Mouse (Mus musculus): ENCODE measurements at regions not wholly inside any gene's neighbourhood (a gene's known extent, or its start where the extent isn't known, plus 50 kb on each side); places are given as distances from the start of the nearest gene placed in this dataset.

DNA sequence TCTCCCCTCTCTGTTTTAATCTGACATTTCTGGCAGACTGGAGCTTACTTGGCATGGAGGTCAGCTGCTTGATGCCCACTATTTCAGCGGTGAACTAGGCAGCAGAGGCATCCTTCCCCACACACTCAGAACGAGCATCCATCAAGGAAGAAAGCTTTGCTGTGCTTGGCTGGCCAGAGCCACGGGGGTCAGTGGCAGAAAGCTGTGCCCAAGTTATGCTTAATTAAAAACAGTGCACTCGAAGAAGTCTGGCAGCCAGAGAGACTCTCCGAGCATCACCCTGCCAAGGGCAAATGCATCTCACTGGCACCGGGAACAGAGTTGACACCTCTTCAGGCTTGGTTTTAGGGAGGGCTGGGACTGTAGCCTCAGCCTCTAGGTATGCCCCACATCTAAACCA is 168.3 kb downstream of the Gm45692 start:
- no peak for DNase-seq (ENCODE audit: low read depth)

- DNase-seq (ENCODE audit: low read depth) = no peak
Measured at GRCm38 (mm10) chr8:26288163-26288562, 168.8 kb downstream of the Gm45692 start.

DNA sequence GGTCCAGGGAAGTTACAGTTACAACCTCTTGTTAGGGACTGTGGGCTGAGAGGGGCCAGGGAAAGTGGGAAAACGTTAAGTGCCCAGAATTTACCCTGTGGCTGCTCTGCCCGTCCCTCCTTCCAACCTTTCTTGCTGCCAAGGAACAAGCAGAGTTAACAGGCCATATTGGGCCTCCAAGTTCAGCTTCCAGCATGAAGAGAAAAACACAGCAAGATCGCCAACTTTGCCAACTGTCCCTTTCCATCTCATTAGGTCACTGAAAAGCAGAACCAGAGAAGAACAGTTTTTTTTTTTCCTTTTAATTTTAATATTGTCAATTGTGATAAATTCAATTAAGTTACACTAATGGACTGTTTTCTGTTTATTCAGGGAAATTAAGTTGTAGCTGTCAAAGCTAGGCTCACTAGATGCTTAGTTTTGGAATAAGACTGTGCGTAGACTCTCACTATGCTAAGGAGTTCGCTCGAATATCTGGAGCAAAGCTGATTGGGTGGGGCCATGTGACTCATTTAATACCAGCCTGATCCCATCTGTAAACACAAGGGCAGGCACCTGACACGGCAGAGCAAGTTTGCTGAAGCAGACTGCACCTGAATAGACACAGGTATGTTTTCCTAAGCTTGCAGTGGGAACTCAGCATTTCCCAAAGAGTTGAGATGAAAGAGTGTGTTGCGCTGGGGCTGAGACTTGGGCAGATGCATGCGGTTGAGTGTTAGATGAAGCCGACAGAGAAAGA is 178.9 kb downstream of the Gm45692 start:
- no peak for DNase-seq (ENCODE audit: low read depth)

DNA sequence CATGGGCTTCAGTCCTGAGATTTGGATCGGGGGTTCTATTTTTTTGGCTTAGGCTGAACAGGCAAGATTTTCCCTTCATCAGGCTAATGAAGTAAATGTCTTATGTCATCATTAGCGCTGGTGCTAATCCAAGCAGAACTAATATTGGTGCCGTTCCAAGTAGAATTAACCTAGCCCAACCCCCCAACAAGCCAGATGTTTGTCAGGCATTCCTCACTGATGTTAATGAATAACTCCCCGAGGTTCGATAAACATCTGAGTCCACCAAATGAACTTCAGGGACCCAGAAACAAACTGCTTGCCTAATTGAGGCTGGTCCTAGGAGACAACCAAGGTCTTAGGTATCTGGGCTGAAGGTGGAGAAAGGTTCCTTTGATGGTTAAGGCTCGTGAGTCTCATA is 180.9 kb downstream of the Gm45692 start:
- no peak for DNase-seq (ENCODE audit: low read depth)

DNA sequence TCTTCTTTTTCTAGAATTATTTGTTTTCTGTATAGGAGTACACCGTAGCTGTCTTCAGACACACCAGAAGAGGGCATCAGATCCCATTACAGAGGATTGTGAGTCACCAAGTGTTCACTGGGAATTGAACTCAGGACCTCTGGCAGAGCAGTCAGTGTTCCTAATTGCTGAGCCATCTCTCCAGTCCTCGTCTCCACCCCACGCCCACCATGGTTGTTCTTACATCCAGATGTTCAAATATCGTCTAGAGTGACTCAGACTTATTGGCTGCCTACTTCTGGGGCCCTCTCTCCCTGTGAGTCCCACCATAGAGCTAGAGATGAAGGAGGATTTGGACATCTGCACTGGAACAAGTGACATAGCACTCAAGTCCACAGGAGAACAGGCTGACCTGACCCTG is 182.6 kb downstream of the Gm45692 start:
- DNase-seq (ENCODE audit: low read depth) = no peak

GRCm38 (mm10) chr8:26304566-26304965 is 185.2 kb downstream of the Gm45692 start:
- no peak for DNase-seq (ENCODE audit: low read depth)

DNA sequence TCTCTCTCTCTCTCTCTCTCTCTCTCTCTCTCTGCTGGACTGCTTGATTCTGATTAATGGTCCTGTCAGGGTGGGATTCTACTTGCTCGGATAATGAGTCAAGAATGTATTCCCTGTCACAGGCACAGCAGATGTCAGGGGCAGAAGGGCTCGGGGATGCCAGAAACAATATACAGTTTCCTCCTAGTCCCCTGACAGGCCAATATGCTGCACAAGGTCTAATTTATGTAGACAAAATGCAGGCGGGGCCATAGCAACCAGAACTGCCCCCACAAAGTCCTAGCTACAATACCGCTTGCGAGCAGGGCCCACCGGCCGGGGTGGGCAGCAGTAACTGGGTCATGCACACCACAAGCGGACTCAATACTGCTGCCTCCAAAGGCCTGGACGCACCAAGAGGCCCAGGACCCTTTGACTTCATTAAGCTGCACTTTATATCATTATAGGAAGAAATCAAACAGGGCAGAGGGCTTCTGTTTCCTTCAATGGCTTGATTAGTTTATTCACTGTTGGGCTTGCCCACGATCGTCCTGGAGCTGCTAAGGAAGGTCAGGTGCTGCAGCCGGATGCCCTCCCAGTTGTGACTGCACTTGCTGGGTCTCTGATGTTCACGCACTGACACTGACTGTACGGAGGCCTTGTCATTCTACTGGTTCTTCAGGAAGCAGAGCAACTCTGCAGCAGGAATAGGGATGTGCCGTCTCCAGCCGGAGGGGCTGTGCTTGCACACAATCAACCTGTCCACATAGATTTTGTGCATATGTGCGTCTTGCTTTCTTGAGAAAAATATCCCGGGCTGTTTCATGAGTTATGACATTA is 185.9 kb downstream of the Gm45692 start:
- DNase-seq (ENCODE audit: low read depth) = no peak

DNA sequence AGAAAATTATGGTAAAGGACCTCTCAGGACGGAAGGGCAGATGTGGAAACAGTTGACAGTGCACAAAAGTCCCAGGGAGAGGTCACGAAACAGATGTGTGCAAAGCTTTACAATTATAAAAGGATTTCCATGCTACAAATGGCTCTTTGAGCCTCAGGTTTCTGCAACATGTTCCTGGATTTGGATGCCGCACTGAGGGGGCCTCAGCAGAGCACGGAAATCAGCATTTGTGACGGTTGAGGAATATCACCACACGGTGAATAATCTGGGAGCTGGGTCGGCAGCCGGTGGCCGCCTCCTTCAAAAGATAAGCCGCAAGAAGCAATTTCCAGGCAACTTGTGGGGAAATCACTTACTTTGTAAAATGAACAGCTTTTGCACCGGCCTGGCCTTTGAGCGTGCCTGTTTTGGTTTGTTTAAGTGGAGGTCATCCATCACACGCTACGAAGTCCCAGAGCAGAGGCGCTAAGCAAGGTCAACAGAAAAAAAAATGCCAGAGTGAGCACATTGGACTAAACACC is 188.8 kb downstream of the Gm45692 start:
- no peak for DNase-seq (ENCODE audit: low read depth)

DNA sequence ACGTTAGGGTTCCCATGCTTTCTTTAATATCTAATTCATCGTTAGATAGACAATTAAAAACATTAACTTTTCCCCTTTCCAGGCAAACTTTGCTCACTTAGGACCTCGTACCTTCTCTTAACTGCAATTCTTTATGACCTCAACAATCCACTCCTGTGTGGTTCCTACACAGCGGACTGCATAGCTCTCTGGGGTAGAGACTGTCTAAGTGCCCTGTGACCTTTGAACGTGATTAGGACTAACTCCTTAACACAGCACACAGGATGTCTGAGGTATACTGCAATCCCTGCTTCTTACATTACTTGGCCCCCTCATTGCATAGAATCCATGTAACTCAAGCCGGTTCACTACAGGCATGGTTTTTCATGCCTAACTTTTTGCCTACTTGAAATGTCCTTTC is 190.4 kb downstream of the Gm45692 start:
- no peak for DNase-seq (ENCODE audit: low read depth)

- no peak for DNase-seq (ENCODE audit: low read depth)
Measured at GRCm38 (mm10) chr8:26323606-26324350, 204.4 kb downstream of the Gm45692 start.

DNA sequence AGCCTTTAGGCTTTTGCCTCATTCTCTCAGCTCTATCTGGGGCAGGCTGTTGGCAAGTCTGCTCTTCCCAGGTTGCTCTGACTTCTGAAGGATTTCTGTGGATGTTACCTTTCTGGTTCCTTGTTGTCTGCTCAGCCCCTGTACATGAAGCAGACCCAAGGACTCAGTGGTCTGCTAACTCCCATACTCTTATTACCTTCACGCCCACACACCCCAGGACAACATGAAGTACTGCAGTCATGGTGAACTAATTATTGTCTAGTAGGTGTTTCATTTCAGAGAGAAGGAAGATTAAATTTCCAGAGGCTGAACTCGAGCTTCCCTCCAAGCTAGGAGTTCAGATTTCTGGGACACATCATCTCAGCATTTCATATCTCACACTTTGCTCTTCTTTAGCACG is 205.3 kb downstream of the Gm45692 start:
- DNase-seq (ENCODE audit: low read depth) = no peak

- DNase-seq (ENCODE audit: low read depth) = no peak
Measured at GRCm38 (mm10) chr8:26329813-26330212, 210.5 kb downstream of the Gm45692 start.

DNA sequence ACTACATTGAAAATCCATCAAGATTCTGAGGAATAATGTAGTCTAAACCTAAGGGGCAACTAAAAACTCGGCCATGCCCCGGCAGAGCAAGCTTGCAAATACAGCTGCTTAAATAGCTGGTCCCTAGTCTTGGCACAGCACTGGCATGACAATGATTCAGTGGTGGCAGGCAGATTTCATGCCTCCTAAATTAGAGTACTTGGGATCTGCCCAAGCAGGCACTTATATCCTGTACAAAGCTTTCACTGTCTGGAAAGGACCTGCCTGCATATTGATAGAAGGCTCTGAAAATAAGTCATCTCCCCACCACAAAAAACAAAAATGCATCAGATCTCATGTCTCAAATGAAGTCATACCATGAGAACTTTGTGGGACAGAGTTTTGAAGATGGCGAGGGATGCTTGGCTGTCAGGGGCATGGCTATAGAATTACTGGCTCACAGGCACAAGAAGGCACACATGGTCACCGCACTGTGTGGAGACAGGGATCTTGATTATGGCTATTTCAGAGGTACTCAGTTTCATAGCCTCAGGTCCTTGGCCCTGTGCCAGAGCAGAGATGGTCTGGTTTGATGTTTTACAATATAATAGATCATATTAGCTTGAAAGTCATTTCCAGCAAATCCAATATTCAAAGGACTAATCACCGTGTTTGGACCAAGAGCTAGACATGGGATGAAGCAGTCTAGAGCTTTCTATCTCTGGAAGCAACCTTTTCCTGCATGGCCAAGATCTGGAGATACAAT is 217.7 kb downstream of the Gm45692 start:
- no peak for DNase-seq (ENCODE audit: low read depth)

DNA sequence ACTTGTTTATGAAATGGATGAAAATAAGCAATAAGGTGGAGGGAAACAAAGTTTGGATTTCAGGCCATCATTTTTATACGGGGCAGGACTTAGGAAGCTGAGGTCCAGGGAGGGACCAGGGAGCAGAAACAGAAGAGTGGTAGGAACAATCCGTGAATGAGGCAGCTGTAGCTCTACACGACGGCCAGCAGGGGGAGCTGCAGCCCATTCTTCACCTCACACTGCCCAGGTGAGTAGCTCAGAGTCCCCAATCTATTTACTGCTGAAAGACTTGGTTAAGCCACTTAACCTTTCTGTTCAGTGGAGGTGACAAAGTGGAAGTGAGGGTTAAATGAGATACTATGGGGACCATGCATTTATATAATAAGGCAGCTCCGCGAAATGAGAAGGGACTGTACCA is 225.7 kb downstream of the Gm45692 start:
- DNase-seq (ENCODE audit: low read depth) = peak; percentile 64

GRCm38 (mm10) chr8:26349231-26349630 is 229.9 kb downstream of the Gm45692 start:
- DNase-seq (ENCODE audit: low read depth) = no peak

DNA sequence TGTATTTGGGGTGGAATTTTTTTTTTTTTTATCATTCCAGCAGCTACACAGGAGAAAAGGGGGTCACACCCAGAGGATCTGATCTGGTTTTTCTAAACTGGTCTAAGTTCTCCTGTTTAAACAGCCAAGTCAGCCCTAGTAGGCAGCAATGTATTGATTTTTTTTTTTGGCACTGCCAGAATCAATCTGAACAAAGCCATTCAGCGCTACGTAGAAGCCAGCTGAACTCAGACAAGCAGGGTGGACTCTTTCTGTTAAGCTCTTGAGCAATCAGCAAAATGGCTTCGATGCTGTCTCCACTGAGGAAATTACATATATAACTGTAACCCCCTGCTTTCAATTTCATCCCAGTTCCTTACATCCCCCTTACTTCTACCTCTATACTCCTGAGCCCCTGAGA is 230.5 kb downstream of the Gm45692 start:
- DNase-seq (ENCODE audit: low read depth) = no peak

- no peak for DNase-seq (ENCODE audit: low read depth)
Measured at GRCm38 (mm10) chr8:26350616-26351015, 231.3 kb downstream of the Gm45692 start.

DNA sequence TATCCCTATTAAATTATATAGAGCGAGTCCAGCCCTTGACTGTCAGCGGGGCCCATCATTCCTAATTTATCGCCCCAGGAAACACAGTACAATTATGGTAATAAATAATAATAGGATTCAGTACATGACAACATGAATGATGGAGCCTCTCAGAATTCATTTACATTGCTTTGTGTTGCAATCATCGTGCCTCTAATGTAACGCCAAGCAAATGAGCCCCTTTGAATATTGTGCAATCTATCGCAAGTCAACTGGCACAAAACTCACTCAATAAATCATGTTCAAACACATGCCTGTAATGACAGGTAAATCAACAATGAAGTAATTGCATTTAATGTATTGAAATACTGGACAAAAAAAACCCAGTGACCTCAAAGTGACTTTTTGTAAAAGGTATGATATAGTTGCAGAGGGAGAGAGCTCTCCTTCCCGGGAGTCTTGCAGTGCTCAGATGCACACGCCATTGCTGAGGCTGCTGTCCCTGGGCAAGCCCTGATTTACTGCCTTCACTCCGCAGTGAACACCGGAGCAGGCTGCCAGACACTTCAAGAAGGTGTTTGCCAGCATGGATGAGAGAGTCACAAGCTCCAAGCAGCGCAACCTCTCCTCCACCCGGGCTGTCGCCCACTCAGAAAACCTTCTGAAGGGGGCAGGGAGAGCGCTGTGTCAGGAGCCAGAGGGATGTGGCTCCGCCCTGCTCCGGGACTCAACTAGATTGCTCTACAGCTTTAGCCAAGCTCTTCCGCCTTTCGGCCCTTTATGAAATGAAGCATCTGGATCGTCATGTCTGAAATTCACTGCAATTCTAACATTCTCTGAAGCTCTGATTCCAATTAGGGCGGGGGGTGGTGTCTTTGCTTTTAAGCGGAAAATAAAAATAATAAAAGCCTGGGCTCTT is 232.6 kb downstream of the Gm45692 start:
- DNase-seq (ENCODE audit: low read depth) = no peak

DNA sequence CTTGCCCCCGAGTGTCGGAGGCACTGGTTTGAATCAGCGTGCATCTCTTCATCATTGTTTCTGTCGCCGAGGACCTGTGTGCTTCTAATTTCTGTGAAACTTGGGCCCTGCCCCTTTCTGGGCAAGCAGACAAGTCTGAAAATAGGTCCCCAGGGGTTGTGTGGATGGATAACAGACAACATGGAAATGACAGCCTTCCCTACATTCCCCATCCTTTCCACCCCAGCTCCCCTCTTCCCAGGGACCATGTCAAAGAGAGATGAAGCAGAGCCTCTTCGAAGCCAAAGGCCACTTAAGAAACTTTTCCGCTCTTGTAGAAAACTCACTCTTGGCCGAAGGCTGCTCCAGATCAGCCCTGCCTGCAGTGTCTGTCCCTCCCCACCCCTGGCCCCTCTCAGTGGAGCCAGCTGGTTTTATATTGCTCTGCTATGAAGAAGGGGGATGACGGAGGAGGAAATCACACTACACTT is 233.2 kb downstream of the Gm45692 start:
- DNase-seq (ENCODE audit: low read depth) = no peak

GRCm38 (mm10) chr8:26353476-26353875 is 234.1 kb downstream of the Gm45692 start:
- no peak for DNase-seq (ENCODE audit: low read depth)

- DNase-seq (ENCODE audit: low read depth) = no peak
Measured at GRCm38 (mm10) chr8:26354516-26354915, 235.2 kb downstream of the Gm45692 start.

All from naive thymus-derived CD4-positive, alpha-beta T cell, adult 2 months (primary cell).